Mouse (Mus musculus) heart, adult 11 months (tissue): ENCODE data around the gene Pou3f1.

Experiments
- DNase-seq: peaks from one replicate; pipeline ENCODE4 v3.0.0; 2022

Gene Pou3f1

DNA sequence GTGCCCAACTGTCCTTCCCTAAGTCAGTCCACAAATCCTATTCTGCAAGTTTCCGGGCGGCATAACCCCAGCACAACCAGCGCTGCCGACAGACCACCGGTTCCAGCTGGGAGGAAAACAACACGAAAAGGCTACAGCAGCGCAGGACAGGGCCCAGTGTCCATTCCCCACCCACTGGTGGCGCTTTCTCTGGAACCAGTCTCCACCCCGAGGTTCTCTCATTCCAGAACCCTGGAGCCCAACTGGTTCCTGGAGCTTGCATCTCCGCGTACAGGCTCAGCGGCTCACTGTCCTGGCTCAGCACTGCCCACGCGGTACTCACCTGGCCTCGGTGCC is at the start of gene Pou3f1:
TSS of gene Pou3f1 (plus strand) at position 290 of the 336 bp plus-strand sequence.
- DNase-seq, result no peak

DNA sequence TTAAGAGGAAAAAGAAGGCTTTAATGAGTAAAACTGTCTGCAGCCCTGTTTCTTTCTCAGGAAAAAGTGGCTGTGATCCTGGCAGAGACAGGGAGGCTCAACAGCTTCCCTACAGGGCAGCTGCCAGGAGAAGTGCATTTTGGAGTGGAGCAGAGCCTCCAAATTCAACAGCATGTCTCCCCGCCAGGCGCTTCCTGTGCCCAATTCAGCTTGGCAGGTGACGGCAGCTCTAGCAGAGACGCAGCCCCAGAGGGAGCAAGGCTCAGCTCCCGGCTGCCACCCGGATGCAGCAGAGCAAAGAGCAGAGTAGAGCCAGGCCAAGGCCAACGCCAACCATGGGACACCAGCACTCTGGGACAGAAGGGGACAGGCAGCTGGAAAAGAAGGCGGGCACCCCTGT is 49.4 kb upstream of the Pou3f1 start:
- DNase-seq, result no peak

DNA sequence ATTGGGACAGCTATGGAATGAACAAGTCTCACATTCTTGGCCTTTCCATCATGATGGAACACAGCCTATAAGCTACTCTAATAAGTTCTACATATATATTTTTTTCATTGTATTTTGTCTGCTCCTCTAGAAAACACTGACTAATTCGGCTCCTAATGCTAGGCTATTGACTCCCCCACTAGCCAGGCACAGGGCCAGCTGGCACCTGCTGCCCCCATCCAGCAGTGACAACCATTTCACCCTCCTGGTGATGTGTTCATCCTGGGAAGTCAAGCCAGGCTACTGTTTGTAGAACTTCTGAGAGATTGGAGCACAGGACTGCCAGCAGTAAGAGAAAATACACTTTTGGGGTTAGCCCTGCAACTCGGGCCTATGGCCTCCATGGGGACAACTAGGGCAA is 46.5 kb upstream of the Pou3f1 start:
- no peak for DNase-seq

DNA sequence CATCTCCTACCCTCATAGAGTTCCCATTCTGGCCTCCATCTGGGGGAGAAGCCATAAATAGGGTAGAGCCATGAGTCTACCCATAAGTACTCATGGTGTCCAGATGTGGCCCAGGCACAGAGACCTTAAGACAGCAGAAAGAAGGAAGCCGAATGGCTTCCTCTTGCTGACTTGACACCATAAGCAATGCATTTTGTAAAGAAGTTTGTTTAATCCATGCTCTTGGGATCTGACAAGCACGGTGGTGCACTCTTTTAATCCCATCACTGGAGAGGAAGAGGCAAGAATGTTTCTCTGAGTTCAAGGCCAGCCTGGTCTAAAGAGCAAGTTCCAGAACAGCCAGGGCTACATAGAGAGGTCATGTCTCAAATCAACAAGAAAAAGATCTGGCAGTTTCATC is 45.9 kb upstream of the Pou3f1 start, which contains the start of gene 3100002H09Rik:
TSS of gene 3100002H09Rik (minus strand) at position 101 of the 400 bp plus-strand sequence.
- DNase-seq, result no peak

DNA sequence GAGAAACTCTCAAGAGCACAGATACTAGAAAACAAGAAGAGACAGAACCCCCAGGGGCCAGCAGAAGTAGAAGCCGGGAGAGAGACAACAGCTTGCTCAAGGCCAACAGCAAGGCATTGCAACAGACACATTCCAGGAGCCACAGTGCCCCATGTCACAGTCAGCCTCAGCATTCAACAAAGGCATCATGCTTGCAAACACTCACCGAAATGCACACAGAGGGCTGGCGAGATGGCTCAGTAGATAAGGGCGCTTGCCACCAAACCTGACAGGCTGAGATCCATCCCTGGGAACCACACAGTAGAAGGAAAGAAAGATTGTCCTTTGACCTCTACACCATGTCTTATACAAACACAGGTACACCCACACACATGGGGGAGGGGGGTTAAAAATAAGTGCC is 44.8 kb upstream of the Pou3f1 start:
- no peak for DNase-seq

DNA sequence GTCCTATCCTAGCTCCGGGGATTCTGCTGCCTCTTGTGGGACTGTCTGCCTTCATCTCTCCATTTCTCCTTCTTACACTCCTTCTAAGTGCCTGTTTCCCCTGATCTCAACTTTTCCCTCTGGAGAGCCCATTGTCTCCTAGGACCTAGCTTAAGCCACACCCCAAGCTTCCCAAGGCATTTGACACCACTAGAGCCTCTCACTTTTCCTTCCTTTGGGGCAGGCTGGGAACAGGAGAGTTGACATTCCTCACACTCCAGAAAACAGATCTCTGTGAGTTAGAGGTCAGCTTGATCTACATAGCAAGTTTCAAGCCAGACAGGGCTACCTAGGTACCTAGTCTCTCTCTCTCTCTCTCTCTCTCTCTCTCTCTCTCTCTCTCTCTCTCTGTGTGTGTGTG is 42.4 kb upstream of the Pou3f1 start:
- no peak for DNase-seq

DNA sequence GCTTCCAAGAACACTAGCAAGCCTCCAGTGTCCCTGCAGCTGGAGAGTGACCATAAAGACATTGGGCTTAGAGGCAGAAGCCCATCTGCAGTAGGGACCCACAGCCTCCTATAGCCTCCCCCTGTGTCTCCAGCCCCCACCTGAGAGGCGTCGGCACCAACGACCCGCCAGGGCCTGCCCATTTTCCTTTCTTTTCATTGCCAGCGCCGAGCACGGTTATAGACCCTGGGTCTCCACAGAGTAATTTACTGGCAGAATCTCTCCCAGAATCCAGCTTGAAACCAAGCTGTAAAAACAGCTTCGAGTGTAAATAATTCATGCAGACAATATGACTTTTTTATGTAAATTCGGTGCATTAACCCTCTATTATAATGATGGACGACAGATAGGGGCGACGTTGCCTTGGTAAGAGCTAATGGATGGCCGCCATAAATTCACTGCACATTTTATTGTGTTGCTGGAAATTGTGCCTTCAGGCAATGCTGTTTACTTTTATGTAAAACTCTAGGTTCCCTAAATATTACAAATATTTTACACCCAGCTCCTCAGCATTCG is 41.1 kb upstream of the Pou3f1 start:
- DNase-seq, result no peak

DNA sequence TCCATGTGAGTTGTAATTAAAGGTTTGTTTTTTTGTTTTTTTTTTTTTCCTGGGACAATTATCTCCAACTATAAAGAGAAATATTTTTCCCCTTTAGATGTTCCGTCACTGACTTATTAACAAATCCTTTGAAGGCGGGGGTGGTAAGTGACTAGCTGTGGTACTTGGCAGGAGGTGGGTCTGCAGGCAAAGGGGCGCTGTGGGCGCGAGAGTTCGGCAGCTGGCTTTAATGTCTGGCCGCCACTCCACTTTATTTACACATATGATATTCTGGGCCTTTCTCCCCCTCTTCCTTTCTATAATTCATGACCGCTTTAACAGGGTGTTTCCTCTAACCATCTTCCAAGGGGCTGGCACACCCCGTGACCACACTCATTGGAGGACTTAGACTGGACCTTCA is 40.6 kb upstream of the Pou3f1 start:
- DNase-seq, result no peak

DNA sequence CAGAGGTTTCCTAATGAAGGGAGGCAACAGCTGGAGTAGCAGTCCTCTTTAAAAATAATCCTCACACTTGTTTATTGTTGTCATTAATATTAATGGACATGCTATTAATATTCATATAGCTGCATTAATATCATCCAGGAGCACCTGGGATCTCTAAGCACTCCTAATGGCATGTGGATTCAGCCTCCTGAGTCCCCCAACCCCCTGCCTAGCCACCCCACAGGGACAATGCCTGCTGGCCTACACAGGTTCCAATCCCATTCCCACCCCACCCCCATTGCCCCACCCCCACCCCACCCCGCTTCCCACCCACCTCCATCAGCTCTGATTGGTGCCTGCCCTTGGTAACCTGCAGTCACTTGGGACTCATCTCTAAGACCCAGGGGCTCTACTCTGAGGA is 40.0 kb upstream of the Pou3f1 start:
- DNase-seq, result no peak

DNA sequence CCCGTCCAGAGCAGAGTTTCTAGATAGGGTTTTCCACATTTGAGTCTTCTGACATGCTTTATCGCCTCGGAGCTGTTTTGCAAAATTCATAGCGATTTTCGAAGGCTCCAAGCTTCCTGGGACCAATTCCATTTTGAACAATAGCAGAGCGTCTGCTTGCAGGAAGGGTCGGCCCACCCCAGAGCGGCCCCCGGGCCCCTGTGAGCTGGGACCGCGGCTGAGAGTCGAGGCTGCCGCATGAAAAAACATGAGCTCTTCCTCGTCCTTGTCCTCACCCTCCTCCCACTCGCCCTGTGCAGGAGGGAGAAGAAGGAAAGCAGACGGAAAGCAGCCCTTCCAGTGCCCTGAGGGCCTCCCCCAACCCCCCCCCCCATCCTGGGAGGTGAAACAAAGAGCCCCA is 38.0 kb upstream of the Pou3f1 start:
- no peak for DNase-seq

DNA sequence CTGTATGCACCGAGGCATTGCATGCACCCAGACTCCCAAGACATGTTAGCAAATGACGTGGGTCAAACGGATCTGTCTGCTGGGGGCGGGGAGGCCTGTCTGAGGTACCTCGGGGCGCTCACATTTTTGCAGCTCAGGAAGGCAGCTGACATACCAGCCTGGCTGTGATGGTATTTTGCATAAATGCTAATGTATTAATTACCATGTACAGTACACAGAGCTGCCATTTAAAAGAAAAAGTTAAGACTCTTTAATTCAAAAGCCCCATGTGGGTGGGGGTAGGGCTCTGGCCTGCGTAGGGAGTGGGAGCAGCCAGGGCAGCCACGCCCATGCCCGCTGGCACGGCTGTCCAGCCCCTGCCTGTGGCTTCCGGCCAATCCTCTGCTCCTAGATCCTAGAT is 35.2 kb upstream of the Pou3f1 start:
- no peak for DNase-seq

DNA sequence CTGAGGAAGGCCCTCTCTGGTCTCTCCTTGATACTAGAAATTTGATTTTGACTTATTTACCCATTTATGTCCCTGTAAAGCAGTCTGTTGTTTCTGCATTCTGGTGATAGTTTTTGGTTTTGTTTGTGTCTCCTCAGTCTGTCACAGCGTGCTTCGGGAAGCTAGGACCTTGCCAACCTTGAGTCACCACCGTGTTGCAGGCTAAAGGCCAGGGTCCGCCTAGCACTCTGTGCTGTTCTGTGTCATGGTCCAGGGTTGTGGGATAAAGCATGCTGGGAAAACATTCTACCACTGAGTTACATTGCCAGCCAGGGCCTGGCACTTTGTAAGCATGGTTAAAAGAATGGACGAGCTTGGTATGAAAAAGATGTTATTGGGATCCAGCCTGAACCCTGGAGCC is 34.0 kb upstream of the Pou3f1 start:
- DNase-seq, result no peak

DNA sequence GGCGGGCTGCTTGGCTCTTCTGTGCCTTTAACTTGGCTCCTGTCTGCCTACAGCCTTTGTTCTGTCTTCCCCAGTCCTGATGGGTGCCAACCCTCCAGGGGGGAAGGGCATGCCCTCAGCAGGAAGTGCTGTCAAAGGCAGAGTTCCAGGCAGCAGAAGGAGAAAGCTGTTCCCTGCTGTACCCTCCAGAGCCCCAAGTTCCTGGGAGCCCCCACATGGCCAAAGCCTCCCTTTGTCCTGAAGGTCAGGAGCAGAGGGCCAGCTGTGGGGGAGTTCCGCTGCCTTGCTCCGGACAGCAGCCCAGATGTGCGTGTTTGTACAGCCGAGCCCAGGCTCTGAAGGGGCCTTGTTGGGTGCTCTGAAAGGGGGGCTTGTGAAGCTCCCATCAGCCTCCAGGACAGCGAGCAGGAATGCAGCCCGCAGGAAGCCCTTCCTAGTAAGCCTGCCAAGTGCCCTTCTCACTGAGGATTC is 32.5 kb upstream of the Pou3f1 start:
- no peak for DNase-seq

DNA sequence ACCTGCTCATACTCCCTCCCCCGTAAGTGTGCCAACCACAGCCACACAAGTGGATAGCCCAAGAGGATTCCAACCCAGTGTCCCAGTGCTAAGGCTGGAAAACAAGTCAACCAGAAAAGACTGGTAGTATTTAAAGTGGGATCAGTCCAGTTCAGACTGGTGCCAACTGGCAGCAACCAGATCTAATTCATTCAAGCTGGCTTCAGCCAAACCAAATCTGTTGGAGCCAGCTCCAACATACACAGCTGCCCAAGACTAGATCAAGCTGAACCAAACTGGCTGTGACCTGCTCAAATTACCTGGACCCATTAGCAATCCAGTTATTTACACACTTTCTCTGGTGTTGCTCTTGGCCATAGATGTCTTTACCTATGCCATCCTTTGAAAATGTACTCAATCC is 29.8 kb upstream of the Pou3f1 start:
- no peak for DNase-seq

DNA sequence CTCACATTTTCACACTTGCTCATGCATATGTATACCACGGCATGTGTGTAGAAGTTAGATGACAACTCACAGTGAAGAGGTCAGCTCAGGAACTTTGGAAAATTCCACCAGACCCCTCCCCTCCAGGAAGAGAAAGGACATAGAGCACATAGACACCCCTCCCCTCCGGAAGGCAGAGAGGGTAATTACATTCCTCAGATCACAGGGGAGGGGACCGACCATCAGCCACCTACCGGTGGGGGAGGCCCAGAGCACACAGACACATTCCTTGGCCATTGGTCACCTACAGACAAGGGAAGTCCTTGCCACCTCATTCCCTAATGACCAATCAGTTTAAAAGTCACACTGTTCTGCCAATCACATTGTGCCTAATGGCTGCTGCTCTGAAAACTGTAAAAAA is 25.2 kb upstream of the Pou3f1 start:
- no peak for DNase-seq

DNA sequence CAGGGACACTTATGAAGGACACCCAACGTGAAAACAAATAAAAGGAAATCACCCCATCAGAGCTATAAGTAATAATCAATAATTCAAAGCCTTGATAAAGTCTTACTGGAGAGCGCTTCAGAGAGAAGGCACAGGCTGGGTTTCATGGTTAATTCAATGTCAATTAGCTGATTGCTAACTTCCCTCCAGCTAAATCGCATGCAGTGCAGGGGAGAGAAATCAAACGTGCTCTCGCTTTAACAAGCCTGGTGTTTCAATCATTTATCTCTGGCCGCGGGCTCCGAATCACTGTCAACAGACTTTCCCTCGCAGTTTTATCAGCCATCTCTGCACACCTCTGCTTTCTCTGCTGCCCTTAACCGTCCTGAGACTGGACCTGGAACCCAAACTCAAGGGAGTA is 23.8 kb upstream of the Pou3f1 start:
- DNase-seq, result no peak

DNA sequence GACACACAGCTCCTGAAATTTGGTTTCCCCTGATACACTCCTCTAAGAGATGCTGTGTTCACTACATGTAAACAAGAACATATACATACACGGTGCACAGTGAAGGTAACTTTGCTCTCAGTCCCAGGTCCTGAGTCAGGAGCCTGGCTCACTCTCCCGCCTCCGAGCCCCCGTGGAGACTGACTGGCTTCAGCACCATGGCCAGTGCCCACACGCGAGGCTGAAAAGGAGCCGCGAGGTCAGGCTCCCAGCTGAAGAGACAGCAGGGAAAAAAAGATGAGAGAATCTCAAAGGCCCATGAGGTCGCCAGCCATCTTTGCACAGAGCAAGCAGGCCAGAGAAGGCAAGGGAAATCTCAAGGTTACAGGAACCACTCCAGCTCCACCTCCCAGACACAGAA is 23.3 kb upstream of the Pou3f1 start:
- DNase-seq, result no peak

DNA sequence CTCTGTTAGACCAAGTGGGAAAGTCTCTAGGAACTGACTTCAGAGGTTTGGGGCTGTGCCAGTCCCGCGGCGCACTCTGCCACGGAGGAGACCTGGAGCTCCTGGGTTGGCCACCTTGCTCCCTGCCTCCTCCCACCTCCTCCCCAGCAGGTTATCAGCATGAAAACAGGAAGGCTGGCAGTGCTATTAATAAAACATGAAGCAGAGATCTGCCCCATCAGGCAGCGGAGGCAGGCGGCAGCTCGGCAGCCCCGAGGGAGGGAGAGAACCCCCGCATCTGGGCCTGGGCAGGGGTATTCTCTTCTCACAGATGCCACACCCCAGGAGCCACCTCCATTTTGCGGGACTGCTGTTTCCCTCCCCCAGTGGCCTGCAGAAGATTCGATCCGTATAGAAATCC is 16.9 kb upstream of the Pou3f1 start:
- no peak for DNase-seq

DNA sequence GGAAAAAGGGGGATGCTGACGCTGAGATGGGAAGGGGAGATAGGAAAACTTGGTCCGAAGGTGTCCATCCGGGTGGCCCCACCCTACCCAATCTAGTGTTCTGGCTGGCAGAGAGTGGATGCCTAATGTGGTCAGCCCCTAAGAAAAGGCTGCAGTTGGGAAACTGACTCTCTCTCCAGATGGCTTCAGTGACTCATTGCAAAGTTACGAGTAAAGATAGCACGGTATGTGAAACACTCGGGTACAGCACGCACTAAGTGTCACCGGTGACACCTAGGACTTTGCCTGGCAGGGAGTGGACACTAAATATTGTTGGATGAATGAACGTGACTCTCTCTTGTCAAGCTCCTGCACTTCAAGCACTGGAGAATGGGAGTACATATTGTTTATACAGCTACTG is 12.7 kb upstream of the Pou3f1 start:
- DNase-seq, result no peak

DNA sequence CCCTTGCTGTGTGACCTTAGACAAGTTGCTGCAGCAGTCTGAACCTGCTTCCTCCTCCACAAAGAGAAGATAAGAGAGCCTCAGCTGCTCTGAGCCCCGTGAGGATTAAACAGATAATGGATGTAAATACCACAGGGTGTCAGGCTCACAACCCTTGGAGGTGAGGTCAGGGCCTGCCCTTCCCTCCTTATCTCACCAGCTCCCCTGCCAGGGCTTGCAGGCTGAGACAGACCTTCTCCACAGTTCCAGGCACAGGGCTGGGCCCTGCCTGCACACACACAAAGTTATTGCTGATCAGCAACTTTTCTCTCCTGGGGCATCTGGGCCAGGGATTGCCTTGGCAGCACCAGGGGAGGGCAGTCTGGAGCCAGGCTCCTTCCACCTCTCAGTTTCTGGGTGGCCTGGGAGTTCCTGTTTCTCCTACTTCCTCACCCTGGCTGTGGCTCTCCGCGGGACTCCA is 11.6 kb upstream of the Pou3f1 start:
- peak; percentile 94 for DNase-seq

DNA sequence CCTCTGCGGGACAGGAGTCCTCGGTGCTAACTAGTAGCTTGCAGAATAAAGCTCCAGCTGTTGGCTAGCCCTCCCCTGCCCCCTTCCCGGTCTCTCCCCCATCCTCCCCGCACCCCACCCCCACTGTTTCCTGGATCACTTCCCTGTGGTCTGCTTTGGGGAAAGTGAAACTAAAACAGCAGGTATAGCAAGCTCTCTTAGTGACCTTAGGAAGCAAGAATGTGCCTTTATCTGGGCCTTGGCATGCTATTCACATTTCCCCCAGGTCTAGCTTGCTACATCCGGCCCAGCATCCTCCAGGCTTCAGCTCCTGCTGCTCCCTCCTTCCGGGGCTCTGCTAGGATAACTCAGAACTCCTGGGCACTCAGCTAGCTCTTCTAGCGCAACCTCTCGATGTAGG is 10.0 kb upstream of the Pou3f1 start:
- peak; percentile 95 for DNase-seq

DNA sequence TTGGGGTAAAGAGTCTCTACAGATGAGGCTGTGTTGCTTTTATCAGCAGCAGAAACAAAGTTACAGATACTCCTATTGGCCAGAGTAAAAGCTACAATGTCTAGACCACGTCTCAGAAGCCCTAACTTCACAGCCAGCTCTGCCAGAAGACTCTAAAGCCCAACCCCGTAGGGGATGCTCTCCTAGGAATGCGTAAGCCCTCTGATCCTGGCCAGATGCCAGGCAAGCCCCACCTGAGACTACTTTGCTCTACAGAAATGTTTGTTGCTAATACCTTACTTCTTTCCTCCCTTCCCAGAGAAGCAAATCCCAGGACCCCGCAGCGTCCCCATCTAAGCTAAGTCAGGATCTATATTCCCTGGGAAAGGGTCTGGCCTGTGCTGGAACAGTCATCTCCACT is 8.7 kb upstream of the Pou3f1 start:
- no peak for DNase-seq

DNA sequence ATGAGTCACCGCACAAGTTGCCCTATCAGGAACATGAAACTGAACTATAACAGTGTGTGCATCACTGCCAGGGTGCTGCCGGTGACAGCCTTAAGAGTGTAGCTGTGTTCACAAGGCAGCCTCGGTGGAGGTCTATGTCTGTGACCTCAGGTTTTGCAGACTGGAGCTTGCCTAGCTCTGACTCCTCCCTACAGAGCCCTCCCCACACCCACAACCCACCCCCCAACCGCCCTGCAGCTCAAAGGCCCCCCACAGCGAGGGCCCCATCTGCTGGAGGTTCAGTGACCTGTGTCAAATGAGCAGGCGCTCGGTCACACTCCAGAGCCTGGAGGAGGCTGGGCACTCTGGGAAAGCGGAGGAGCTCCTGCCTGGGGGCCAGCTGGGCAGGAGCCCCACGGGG is 3.7 kb upstream of the Pou3f1 start:
- no peak for DNase-seq

DNA sequence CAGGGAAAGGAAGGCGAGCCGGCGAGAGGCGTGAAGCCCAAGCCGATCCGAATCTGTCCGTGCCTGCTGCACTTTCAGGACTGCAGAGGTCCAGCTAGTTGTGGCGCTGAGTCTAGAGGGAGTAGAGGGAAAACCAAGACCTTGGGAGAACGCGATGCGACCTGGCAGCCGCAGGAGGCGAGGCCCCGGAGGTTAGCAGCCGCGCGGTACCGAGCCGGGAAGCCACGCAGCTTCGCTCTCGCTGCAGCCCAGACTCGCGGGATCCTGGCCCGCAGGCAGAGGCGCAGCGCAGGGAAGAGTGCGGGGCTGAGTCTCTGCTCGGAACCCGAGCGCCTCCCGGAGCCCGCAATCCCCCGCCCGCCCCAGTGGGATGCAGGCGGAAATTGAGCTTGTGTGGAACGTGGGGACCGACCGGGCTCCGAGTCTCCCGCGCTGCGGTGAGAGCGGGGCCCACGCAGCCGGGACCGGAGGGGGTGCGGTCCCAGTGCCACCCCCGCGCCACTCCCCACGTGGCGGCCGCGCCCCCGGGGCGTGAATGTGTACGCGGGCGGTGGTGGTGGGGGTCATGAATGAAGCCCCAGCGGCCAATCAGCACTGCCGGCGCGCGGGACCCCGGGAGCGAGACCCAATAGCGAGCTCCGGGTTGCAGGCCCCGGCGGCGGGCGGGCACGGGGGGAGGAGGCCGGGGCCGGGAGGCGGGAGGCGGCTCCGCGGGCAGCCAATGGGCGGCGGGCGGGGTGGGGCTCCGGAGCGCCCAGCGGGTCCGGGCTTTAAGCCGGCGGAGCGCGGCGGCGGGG is 445 bp downstream of the Pou3f1 start:
- DNase-seq, result peak; percentile 99

DNA sequence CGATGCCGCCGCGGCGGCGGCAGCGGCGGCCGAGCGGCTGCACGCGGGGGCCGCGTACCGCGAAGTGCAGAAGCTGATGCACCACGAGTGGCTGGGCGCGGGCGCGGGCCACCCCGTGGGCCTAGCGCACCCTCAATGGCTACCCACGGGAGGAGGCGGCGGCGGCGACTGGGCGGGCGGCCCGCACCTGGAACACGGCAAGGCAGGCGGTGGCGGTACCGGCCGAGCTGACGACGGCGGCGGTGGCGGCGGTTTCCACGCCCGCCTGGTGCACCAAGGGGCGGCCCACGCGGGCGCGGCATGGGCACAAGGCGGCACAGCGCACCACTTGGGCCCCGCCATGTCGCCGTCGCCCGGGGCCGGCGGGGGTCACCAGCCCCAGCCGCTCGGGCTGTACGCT is 1.2 kb downstream of the Pou3f1 start:
- DNase-seq, result no peak
